Mouse (Mus musculus): ENCODE results near the gene Tmem106a.

DNA sequence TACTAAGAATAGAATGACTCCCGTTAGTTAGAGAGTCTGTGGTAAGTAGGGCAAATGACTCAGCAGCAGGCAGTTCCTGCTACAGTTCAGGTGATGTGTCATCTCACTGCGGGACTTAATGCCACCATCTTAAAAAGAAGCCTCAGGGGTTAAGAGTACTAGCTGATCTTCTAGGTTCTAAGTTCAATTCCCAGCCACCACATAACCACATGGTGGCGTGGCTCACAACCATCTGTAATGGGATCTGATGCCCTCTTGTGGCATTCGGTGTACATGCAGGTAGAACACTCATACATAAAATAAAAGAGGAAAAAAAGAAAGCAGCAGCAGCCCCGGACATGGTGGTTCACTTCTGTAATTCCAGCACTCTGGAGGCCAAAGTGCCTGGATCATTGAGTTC, 19.7 kb upstream of the Tmem106a start:
- TF ChIP-seq CTCF (IDR thresholded peaks at IDR 0.05; ENCODE audit: low read depth, low read length), result peak; percentile 41; the same call in 1 of the 2 replicates
- no peak for TF ChIP-seq POLR2A (IDR thresholded peaks at IDR 0.05; ENCODE audit: borderline replicate concordance, low read depth, low read length)
